Mouse (Mus musculus) megakaryocyte progenitor cell, adult 5-6 weeks (primary cell): ENCODE results near the gene Gcc2. TPM values are rescaled to one million over a fixed set of nuclear protein-coding genes. Genes with fewer than 3 reads are reported as not detected.

Experiments
- total RNA-seq, 2 experiments: library from RNA; stranded (forward) in 1 of 2; stranded (reverse) in 1 of 2; fragments of 157-497, 149-512 nt in 1 of 2; fragments of 200-1000 nt in 1 of 2; gene quantifications; 2 replicates each; pipeline versions ENCODE4 v1.2.3 to v1.2.4; 2015 to 2017

Gcc2 gene
- total RNA-seq, 2 experiments from 2014 or later, result 41.4 to 47.6 TPM

Other genes starting within 250 kb of the Gcc2 start
- not detected in 2 replicates for gene AW822073, start 30.6 kb upstream of the Gcc2 start, total RNA-seq (2015)
- gene AW822073, start 30.6 kb upstream of the Gcc2 start, total RNA-seq (2017), result not detected in 2 replicates
- not detected in 2 replicates for gene Duxf3, start 22.8 kb upstream of the Gcc2 start, total RNA-seq (2015)
- not detected in 2 replicates for gene Duxf3, start 22.8 kb upstream of the Gcc2 start, total RNA-seq (2017)
- gene Gm4981, start 18.8 kb upstream of the Gcc2 start, total RNA-seq (2015), result not detected in 2 replicates
- not detected in 2 replicates for gene Gm4981, start 18.8 kb upstream of the Gcc2 start, total RNA-seq (2017)
- 107 and 116 TPM in 2 replicates for gene Lims1, start 68.0 kb downstream of the Gcc2 start, total RNA-seq (2015)
- gene Lims1, start 68.0 kb downstream of the Gcc2 start, total RNA-seq (2017), result 68.9 and 71.3 TPM in 2 replicates
- 158 and 161 TPM in 2 replicates for gene Ranbp2, start 191.4 kb downstream of the Gcc2 start, total RNA-seq (2015)
- gene Ranbp2, start 191.4 kb downstream of the Gcc2 start, total RNA-seq (2017), result 177 and 233 TPM in 2 replicates
- 5.0 and 5.7 TPM in 2 replicates for gene Ccdc138, start 242.5 kb downstream of the Gcc2 start, total RNA-seq (2015)
- gene Ccdc138, start 242.5 kb downstream of the Gcc2 start, total RNA-seq (2017), result 4.1 and 5.3 TPM in 2 replicates